Mouse (Mus musculus): ENCODE measurements around the gene Gm20388.
"Not testable (repeated sequence)": the region's sequence is repeated elsewhere in the genome, so short reads cannot be mapped to it uniquely, and the experiment has no call there.

Gene Gm20388

DNA sequence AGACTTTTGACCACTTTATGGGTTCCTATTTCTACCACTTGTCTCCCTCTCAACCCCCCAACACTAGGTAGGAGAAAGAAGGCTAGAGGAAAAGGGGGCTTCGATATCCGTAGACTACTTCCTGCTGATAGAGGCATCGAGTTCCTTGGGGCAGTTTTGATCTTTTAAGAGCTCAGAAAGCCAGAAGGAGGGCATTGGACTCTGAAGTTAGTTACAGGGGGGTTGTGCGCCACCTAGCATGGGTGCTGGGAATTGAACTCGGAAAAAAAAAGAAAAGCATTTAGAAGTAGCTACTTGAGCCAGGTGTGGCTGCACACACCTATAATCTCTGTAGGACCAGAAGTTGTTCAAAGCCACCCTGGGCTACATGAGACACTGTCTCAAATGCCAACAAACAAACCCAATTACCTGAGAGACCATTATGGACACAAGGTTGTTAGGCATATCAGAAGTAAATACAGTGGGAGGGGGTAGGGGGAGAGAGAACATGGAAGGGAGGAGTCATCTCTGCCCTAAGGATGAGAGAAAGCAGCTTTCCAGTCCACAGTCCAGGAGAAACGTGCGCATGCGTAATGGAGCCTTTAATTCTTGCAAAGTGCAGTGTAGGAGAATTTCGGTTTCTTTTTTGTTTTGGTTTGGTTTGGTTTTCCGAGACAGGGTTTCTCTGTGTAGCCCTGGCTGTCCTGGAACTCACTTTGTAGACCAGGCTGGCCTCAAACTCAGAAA is 4039.6 kb downstream of the Gm20388 start:
- DNase-seq, result peak; percentile 47 to 75

DNA sequence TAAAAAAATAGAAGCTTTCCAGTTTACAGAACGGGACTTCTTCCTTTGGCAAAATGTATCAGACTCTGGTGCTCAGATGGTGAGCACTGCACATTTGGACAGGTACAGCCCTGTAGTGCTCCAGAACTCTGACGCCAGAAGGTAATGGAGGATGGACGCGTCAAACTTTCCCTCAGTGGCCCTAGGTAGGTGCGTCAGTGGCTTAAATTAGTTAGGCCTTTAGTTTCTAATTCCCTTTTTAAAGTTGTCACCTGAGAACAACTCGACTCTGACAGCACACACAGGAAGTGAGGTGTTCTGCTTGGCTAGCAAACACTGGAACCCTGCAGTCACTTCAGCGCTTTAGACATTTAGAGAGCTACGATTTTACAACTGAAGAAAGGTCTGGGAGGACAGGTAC is 4043.0 kb downstream of the Gm20388 start:
- no peak for DNase-seq

DNA sequence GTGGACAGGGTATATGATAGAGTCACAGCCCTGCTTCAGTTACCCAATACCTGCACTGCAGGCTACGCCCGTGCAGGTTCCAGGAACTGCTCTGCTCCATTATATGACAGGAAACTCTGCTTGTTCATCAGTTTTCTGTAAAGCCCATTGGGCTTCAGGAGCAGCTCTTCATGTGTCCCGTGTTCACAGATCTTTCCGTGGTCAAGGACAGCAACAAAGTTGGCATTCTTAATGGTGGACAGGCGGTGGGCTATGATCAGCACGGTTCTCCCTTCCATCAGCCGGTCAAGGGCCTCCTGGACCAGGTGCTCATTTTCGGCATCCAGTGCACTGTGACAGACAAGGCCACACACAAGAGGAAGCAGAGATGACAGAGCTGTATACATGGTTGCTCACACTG is 4043.6 kb downstream of the Gm20388 start:
- no peak for DNase-seq

- DNase-seq, result peak in 1 of 2 experiments; percentile 44
Measured at GRCm38 (mm10) chr8:123958130-123958529, 4047.5 kb downstream of the Gm20388 start.

DNA sequence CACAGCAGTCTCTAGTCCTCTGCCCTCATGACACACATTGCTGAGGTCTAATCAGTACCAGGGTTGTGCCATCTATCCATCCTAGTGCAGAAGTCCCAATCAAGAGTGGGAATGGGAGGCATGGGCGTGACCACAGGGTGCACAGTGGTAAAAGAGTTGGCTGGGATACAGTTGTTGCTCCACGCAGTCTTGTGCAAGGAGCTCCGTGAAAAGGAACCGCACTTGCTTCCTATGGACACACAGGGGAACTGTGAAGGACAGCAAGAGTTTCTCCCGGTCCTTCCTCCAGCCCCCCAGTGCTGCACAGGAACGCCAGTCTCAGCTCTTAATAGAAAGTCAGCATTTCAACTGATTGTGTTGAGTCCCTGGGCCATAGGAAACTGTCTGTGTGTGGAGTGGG is 4048.8 kb downstream of the Gm20388 start:
- DNase-seq, result no peak

DNA sequence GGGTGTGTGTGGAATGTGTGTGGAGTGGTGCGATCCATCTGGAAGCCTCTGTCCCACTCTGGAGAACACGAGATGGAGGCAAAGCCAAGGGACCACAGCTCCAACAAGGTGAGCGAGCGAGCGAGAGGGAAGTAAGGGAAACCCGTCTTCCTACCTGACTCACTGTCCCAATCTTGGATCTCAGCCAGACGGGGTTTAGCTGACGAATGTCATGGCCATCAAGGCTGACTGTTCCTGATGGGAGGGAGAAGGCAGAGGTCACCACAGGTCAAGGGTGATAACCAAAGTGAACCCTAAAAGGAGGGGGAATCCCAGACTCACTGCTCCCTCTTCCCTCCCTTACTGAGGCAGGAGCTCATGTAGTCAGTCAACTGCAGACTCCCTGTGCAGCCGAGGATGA is 4049.4 kb downstream of the Gm20388 start:
- DNase-seq, result no peak

DNA sequence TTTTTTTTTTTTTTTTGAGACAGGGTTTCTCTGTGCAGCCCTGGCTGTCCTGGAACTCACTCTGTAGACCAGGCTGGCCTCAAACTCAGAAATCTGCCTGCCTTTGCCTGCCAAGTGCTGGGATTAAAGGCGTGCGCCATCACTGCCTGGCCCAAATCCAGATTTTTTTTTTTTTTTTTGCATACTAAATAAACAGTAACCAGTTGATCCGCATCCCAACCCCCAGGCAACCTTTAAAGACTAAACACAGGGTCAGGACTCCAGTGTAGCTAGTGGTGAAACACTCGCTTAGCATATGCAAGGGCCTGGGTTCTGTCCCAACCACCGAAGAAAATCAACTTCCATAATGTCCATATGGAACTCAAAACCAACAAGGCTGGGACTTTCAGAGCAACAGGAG is 4049.9 kb downstream of the Gm20388 start:
- not testable (repeated sequence) for DNase-seq

- DNase-seq, result no peak
Measured at GRCm38 (mm10) chr8:123961371-123961770, 4050.7 kb downstream of the Gm20388 start.

- DNase-seq, result no peak
Measured at GRCm38 (mm10) chr8:123966896-123967295, 4056.3 kb downstream of the Gm20388 start.

- DNase-seq, result no peak
Measured at GRCm38 (mm10) chr8:123973495-123973894, 4062.9 kb downstream of the Gm20388 start.

GRCm38 (mm10) chr8:123977499-123977898 is 4066.9 kb downstream of the Gm20388 start:
- no peak for DNase-seq

DNA sequence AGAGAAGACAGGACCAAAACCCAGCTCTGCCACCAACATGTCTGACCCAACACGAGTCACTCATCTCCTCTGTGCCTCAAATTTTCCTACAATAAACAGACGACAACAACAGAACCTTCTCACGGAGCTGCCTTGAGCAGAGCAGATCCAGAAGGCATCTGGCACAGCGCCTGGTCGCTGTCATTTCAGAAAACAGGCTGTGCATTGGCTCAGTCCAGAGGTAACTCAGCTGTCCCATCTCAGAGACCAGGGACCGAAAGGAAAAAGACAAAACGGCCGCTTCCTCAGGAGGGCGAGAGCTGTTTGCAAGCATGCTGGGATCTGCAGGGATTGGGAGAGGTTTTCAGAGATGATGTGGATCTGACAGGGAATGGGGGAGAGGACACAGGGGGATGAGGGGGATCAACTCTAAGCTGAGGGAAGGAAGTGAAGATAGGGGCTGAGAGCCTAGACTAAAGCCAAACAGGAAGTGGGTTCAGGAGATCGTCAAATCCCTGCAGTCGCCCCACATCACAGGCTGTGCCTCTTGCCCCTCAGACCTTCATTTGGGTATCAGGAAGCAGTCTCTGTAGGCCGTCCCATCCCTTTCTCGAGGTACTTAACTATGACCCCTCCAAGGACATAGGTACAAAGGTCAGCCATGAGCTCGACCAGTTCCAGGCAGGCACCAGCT is 4067.7 kb downstream of the Gm20388 start:
- DNase-seq, result peak; percentile 68 to 88

- DNase-seq, result no peak
Measured at GRCm38 (mm10) chr8:123978926-123979325, 4068.3 kb downstream of the Gm20388 start.

GRCm38 (mm10) chr8:123980239-123980638 is 4069.6 kb downstream of the Gm20388 start:
- DNase-seq, result no peak

DNA sequence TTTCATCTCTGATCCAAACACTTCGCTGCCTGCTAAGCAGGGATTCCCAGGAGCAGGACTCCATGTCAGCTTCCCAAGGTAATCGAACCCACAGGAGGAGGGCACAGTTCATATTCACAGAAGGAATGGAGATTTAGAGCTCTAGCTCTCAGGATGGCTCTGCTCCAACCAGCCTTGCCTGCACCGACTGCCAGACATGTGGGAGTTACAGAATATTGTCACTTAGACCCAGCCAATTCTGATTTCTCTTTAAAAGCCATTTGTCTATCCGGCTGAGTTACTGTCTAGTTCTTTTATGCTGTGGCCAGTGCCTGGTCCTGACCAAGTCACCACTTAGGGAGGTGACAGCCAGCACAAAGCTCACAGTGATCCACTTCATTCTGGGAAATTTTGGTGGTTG is 4071.0 kb downstream of the Gm20388 start:
- DNase-seq, result no peak

DNA sequence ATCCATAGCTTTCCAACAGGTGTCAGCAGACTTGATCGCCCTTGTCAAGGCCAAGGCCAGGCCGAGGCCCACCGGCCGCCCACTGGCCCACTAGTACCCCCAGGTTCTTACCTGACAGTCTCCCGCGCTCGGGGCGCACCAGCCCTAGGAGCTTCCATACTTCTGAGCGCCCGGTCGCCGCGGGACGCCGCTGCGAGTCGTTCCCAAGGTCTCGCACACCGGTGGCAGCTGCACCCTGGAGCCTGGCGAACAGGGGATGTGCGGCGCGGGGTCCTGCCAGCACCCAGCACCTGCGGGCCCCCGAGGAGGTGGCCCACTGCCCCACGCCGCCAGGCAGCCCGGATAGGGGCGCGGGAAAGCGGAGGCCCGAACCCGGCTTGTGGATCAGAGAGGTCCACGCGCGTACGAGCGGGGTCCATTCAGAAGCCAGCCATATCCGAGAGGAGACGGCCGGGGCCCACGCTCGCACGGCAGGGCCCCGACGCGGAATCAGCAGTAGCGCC is 4071.7 kb downstream of the Gm20388 start:
- peak in 1 of 2 experiments; percentile 53 for DNase-seq

- peak; percentile 92 to 97 for DNase-seq
Measured at GRCm38 (mm10) chr8:123982826-123983400, 4072.3 kb downstream of the Gm20388 start, which contains the start of gene Abcb10. Gene Abcb10, minus strand, starts transcription at chr8:123983122.

- DNase-seq, result no peak
Measured at GRCm38 (mm10) chr8:123988605-123989038, 4078.0 kb downstream of the Gm20388 start.

GRCm38 (mm10) chr8:123989128-123989527 is 4078.5 kb downstream of the Gm20388 start:
- no peak for DNase-seq

DNA sequence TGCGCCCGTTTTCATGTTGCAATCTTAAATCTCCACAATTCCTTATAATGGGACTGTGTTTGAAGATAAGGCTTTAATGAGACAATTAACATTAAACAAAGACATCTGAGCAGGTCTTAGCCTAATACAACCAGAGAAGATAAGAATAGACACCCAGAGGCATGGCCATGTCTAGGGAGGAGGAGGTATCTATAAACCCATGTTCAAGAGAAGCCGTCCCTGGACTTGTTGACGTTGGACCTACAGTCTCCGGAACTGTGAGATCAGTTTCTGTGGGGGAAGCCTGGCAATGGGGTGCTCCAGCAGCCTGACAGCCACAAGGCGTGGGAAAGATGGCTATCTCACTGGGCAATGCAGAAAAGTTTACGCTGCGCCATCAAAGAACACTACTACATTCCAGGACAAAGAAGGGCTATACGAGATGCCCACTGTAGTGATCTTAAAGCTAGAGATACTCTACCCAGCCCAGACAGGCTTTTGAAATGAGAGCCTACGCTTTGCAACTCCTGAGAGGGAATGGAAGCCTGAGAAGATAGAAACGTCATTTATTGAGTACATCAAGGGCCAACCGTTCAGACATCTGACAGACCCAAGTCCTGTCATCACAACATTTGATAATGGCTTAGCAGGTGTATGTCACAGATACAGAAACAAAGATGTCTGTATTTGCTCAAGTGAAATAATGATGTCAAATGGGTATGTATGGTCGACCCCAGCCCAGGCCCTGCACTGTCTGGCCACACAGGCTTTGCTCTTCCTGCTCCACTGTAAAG is 4079.8 kb downstream of the Gm20388 start:
- no peak for DNase-seq

- DNase-seq, result no peak
Measured at GRCm38 (mm10) chr8:123992587-123992986, 4081.9 kb downstream of the Gm20388 start.

- DNase-seq, result no peak
Measured at GRCm38 (mm10) chr8:123993597-123993996, 4083.0 kb downstream of the Gm20388 start.

- no peak for DNase-seq
Measured at GRCm38 (mm10) chr8:123993997-123994396, 4083.4 kb downstream of the Gm20388 start.
